Mouse (Mus musculus) liver, adult 2 months (tissue): ENCODE results near the gene Tmem206.
A peak's percentile ranks its signal among the peaks of the same experiment; 100 is the strongest.

Experiments used
- CTCF ChIP-seq: fragments of 200-500 bp; IDR thresholded peaks from 2 replicates; pipeline ENCODE4 v1.5.1; 2011; ENCODE audit warnings: low read depth, low read length, control low read depth
- POLR2A ChIP-seq: fragments of 200-500 bp; IDR thresholded peaks from 2 replicates; pipeline ENCODE4 v1.6.1; 2011; ENCODE audit warnings: low read length, control low read depth; ENCODE audit not compliant: insufficient read depth; ENCODE audit errors: extremely low read depth

- TF ChIP-seq CTCF (0 out of 2 replicates have a peak, but pooled peaks have one; percentile 2), POLR2A (no peak)
Observed at GRCm38 (mm10) chr1:191306316-191306715, 19.4 kb upstream of the Tmem206 start.
